9 mouse cellular contexts compared by ENCODE assay signal in genomic region chr14:124674536-124675141, GRCm38 (mm10). TPM values are rescaled to one million over a fixed set of nuclear protein-coding genes. Genes with fewer than 3 reads are reported as not detected.
DNase-seq lines count a peak whose midpoint lies in the region; ATAC-seq lines count a peak whose summit lies in the region.
"Had no signal": no experiment of that assay in that cellular context is flagged by ENCODE, and none has a peak within 500 bp of the region (broad histone marks: within the 10 kb centered on the region; RNA-seq: fewer than 3 reads in every experiment).

No protein-coding gene starts in this region.

- peaks cover 30% of the 10 kb centered on the region for H3K27me3 ChIP-seq in kidney, embryonic 16.5 days (ENCODE audit: insufficient read depth, low read length)
- peaks cover 10% of the 10 kb centered on the region; the same call in 1 of the 2 replicates for H3K27me3 ChIP-seq in hindbrain, embryonic 12.5 days
- H3K27me3 ChIP-seq in midbrain, embryonic 15.5 days (replicated peaks), result no peaks in the 10 kb centered on the region

- 29% methylated on average over 8 of the region's 8 CpGs for WGBS in kidney, embryonic 16.5 days
- 24% methylated on average over 8 of the region's 8 CpGs for WGBS in hindbrain, embryonic 12.5 days
- 13% methylated on average over 8 of the region's 8 CpGs for WGBS in midbrain, embryonic 15.5 days

- peak overlapping the region; percentile 55 for H3K4me2 ChIP-seq in kidney, embryonic 16.5 days (replicated peaks; ENCODE audit: low read depth, low read length)
- peak overlapping the region; percentile 92 for H3K4me2 ChIP-seq in hindbrain, embryonic 12.5 days (replicated peaks)
- H3K4me2 ChIP-seq in midbrain, embryonic 15.5 days, result peak overlapping the region; percentile 70

- H3K9ac ChIP-seq in kidney, embryonic 16.5 days (replicated peaks; ENCODE audit: low read length), result no peak overlapping the region
- H3K9ac ChIP-seq in hindbrain, embryonic 12.5 days, result peak overlapping the region; percentile 62
- H3K9ac ChIP-seq in midbrain, embryonic 15.5 days, result peak overlapping the region; percentile 59

- H3K27ac ChIP-seq in kidney, embryonic 16.5 days (ENCODE audit: low read length), result no peak overlapping the region
- H3K27ac ChIP-seq in hindbrain, embryonic 12.5 days, result no peak overlapping the region
- H3K27ac ChIP-seq in midbrain, embryonic 15.5 days, result no peak overlapping the region

- peak overlapping the region; percentile 37 for H3K4me3 ChIP-seq in kidney, embryonic 16.5 days (ENCODE audit: low read length)
- H3K4me3 ChIP-seq in hindbrain, embryonic 12.5 days, result peak overlapping the region; percentile 47
- peak overlapping the region; percentile 48 for H3K4me3 ChIP-seq in midbrain, embryonic 15.5 days

- peak; percentile 40; the same call in 1 of the 2 replicates for ATAC-seq in kidney, embryonic 16.5 days (ENCODE audit: low FRiP score, low TSS enrichment)
- ATAC-seq in hindbrain, embryonic 12.5 days (ENCODE audit: low FRiP score), result peak; percentile 9
- peak; percentile 18 for ATAC-seq in midbrain, embryonic 15.5 days (replicated peaks)

- DNase-seq in kidney, adult 9 months, result no peak
- peak; percentile 51 for DNase-seq in cerebellum, adult 9-11 months
- no peak for DNase-seq in adrenal gland, postnatal 4 days (ENCODE audit: low spot score in 2 of 2)
- DNase-seq in gastrocnemius, adult 8-10 months (ENCODE audit: low spot score in 2 of 2), result no peak
- no peak for DNase-seq in left cerebral cortex, postnatal 25 days (ENCODE audit: low spot score in 2 of 2)

- H3K9me3 ChIP-seq in kidney, embryonic 16.5 days (ENCODE audit: low read length), result no peaks in the 10 kb centered on the region
- no peaks in the 10 kb centered on the region for H3K9me3 ChIP-seq in hindbrain, embryonic 12.5 days (replicated peaks)
- H3K9me3 ChIP-seq in midbrain, embryonic 15.5 days, result no peaks in the 10 kb centered on the region

- intact Hi-C loops in left cerebral cortex, postnatal 25 days (cut with DNase I), result loop anchor here (10.0 kb wide), 2 partner anchors 270 to 380 kb away; no protein-coding TSS in a partner anchor

- H3K4me1 ChIP-seq in kidney, embryonic 16.5 days (ENCODE audit: insufficient read depth, low read length), result peaks cover 13% of the 10 kb centered on the region; the same call in 1 of the 2 replicates
- H3K4me1 ChIP-seq in hindbrain, embryonic 12.5 days, result peaks cover 21% of the 10 kb centered on the region
- peaks cover 21% of the 10 kb centered on the region for H3K4me1 ChIP-seq in midbrain, embryonic 15.5 days

- H3K36me3 ChIP-seq in kidney, embryonic 16.5 days (ENCODE audit: insufficient read depth, low read length), result no peaks in the 10 kb centered on the region
- H3K36me3 ChIP-seq in hindbrain, embryonic 12.5 days, result no peaks in the 10 kb centered on the region
- H3K36me3 ChIP-seq in midbrain, embryonic 15.5 days (replicated peaks), result no peaks in the 10 kb centered on the region

RNA-seq across cellular contexts. Expression of gene Fgf14, which starts 2.3 kb away (rescaled TPM):
- polyA plus RNA-seq in kidney, embryonic 16.5 days (2015; fragmentation: Nextera tagmentation; extraction: Ambion mirVana), result 0.09 and 0.20 TPM in 2 replicates
- 11.8 and 12.1 TPM in 2 replicates for polyA plus RNA-seq in hindbrain, embryonic 12.5 days (2016; fragmentation: Nextera tagmentation; extraction: Ambion mirVana)
- 26.0 and 30.9 TPM in 2 replicates for polyA plus RNA-seq in midbrain, embryonic 15.5 days (2015; fragmentation: Nextera tagmentation; extraction: Ambion mirVana)
- 1 to 10 TPM; 1.9 to 2.4 TPM for total RNA-seq in adrenal gland, postnatal 4 days (2021)
- total RNA-seq in gastrocnemius, adult 8-10 months (2022), result under 1 TPM in 1 of 4 experiments, not detected in 3; 0.07 TPM
- 10 to 100 TPM; 49.7 to 56.5 TPM for total RNA-seq in left cerebral cortex, postnatal 25 days (2021)
- total RNA-seq: MEL had no signal

Comparison
In these comparisons a context has a peak if more than half of its experiments do, and no peak if none do; other contexts are left out.
1. RNA of gene Fgf14, which starts 2.3 kb away (total RNA-seq): 49.7 to 56.5 TPM in left cerebral cortex, postnatal 25 days; 1.9 to 2.4 TPM in adrenal gland, postnatal 4 days and 0.07 TPM in gastrocnemius, adult 8-10 months; every median in the first group is over 10 times any median in the second.
2. Peak in every context shown above with its lines, with median percentiles within 50 percentile points of each other: ATAC-seq, H3K4me2 ChIP-seq and H3K4me3 ChIP-seq.